Mouse (Mus musculus): ENCODE data around the gene Bean1.

DNA sequence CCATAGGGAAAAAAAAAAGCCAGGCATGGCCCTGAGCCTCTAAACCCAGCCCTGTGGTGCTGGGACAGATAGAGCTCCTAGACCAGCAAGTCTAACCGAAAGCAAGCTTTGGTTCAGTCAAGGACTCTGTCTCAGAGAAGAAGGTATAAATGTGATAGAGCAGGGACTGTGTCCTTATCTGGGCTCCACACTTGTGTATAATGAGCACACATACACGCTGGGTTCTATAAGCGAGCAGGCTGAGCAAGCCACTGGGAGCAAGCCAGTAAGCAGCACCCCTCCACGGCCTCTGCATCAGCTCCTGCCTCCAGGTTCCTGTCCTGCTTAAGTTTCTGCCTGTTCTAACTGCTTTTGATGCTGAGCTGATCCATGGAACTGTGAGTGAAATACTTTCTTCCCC, 61.8 kb downstream of the Bean1 start:
- TF ChIP-seq CTCF (IDR thresholded peaks at IDR 0.05 in 2 of 3, conservative IDR thresholded peaks at IDR 0.05 in 1 of 3; ENCODE audit: control insufficient read depth in 1 of 3, insufficient read depth in 1 of 3, low read depth in 2 of 3, low read length in 3 of 3, poor library complexity in 1 of 3, severe bottlenecking in 1 of 3) (no peak), CHD1 (IDR thresholded peaks at IDR 0.05; ENCODE audit: low read depth, low read length) (no peak), TCF12 (IDR thresholded peaks at IDR 0.05; ENCODE audit: low read depth, low read length) (no peak), HCFC1 (IDR thresholded peaks at IDR 0.05; ENCODE audit: low read depth, low read length) (no peak), UBTF (IDR thresholded peaks at IDR 0.05; ENCODE audit: borderline replicate concordance, insufficient read depth, low read depth, low read length) (no peak), E2F4 (IDR thresholded peaks at IDR 0.05; ENCODE audit: borderline replicate concordance, low read depth, low read length) (no peak)
